8 mouse cellular contexts compared by ENCODE assay signal in genomic region chr2:114174651-114175484, GRCm38 (mm10). TPM values are rescaled to one million over a fixed set of nuclear protein-coding genes. Genes with fewer than 3 reads are reported as not detected.
DNase-seq lines count a peak whose midpoint lies in the region; TF ChIP-seq lines count a peak whose summit lies in the region.

No protein-coding gene starts in this region.

- peak overlapping the region; percentile 66 for H3K4me3 ChIP-seq in cortical plate, adult 2 months (ENCODE audit: insufficient read depth, low read length)
- peak overlapping the region; percentile 92 for H3K4me3 ChIP-seq in megakaryocyte, embryonic 14.5 days (replicated peaks)

- peaks cover 21% of the 10 kb centered on the region for H3K36me3 ChIP-seq in megakaryocyte, embryonic 14.5 days (replicated peaks; ENCODE audit: low read length)

- H3K4me1 ChIP-seq in cortical plate, adult 2 months (ENCODE audit: control insufficient read depth, insufficient read depth, low read length) = no peaks in the 10 kb centered on the region; the same call in 1 of the 2 replicates
- H3K4me1 ChIP-seq in megakaryocyte, embryonic 14.5 days = peaks cover 24% of the 10 kb centered on the region

- peak; percentile 68 for TF ChIP-seq POLR2A in cortical plate, adult 2 months (IDR thresholded peaks at IDR 0.05; ENCODE audit: extremely low read depth, insufficient read depth, low read length)

- TF ChIP-seq CTCF in cortical plate, adult 2 months (IDR thresholded peaks at IDR 0.05; ENCODE audit: extremely low read depth, insufficient read depth, low read length) = peak; percentile 61

- DNase-seq in adipocyte (ENCODE audit: low spot score) = peak; percentile 95
- DNase-seq in gastrocnemius, adult 8-10 months (ENCODE audit: low spot score in 2 of 2) = peak; percentile 60 to 64
- DNase-seq in hindlimb bud, embryonic 11.5 days (ENCODE audit: extremely low spot score, low read depth, low spot score) = peak; percentile 30
- peak; percentile 64 to 88 for DNase-seq in left cerebral cortex, adult 8-10 months (ENCODE audit: low spot score in 2 of 2)
- DNase-seq in right cerebral cortex, postnatal 10 days (ENCODE audit: low spot score in 2 of 2) = peak; percentile 90 to 91
- peak; percentile 66 to 72 for DNase-seq in urinary bladder, postnatal 4 days (ENCODE audit: low spot score in 2 of 2)

- no peaks in the 10 kb centered on the region for H3K9me3 ChIP-seq in megakaryocyte, embryonic 14.5 days

- no peak overlapping the region for H3K27ac ChIP-seq in cortical plate, adult 2 months (ENCODE audit: insufficient read depth, low read length)

- H3K27me3 ChIP-seq in megakaryocyte, embryonic 14.5 days (replicated peaks) = peaks cover 5% of the 10 kb centered on the region

RNA-seq across cellular contexts. Expression of gene Aqr, which starts 12.0 kb away (rescaled TPM):
- polyA plus RNA-seq in cortical plate, adult 2 months (2012; rRNA removed) = 23.3 and 26.0 TPM in 2 replicates
- total RNA-seq in gastrocnemius, adult 8-10 months (2022) = 10 to 100 TPM in 3 of 4 experiments, 1 to 10 TPM in 1; 9.7 to 12.1 (median 11.2) TPM
- total RNA-seq in left cerebral cortex, adult 8-10 months (2022) = 10 to 100 TPM; 30.2 to 36.4 (median 31.8) TPM
- 1.2 and 2.8 TPM in 2 replicates for polyA plus RNA-seq in megakaryocyte, embryonic 14.5 days (2012; ENCODE audit: insufficient read depth, low replicate concordance)

RNA-seq across cellular contexts. Expression of gene Zfp770, which starts 26.4 kb away (rescaled TPM):
- polyA plus RNA-seq in cortical plate, adult 2 months (2012; rRNA removed) = 10.2 and 10.8 TPM in 2 replicates
- total RNA-seq in gastrocnemius, adult 8-10 months (2022) = 10 to 100 TPM; 18.1 to 27.7 (median 21.5) TPM
- 10 to 100 TPM; 20.6 to 24.9 (median 21.0) TPM for total RNA-seq in left cerebral cortex, adult 8-10 months (2022)
- polyA plus RNA-seq in megakaryocyte, embryonic 14.5 days (2012; ENCODE audit: insufficient read depth, low replicate concordance) = 0.06 TPM in 1 of 2 replicates, not detected in the other

Comparison
In these comparisons a context has a peak if more than half of its experiments do, and no peak if none do; other contexts are left out.
1. DNase-seq: peak in every context shown above with its lines; median percentile 95 in adipocyte; 90 in right cerebral cortex, postnatal 10 days; 76 in left cerebral cortex, adult 8-10 months; 69 in urinary bladder, postnatal 4 days; 62 in gastrocnemius, adult 8-10 months; 30 in hindlimb bud, embryonic 11.5 days.